Mouse (Mus musculus): ENCODE measurements at regions not wholly inside any gene's neighbourhood (a gene's known extent, or its start where the extent isn't known, plus 50 kb on each side); places are given as distances from the start of the nearest gene placed in this dataset.
"Not testable (repeated sequence)": the region's sequence is repeated elsewhere in the genome, so short reads cannot be mapped to it uniquely, and the experiment has no call there.

- DNase-seq (ENCODE audit: low spot score): peak; percentile 23
Observed at GRCm38 (mm10) chr2:107869304-107869958, 579.0 kb downstream of the Kcna4 start.

- no peak for DNase-seq (ENCODE audit: low spot score)
Observed at GRCm38 (mm10) chr2:107879663-107880062, 589.2 kb downstream of the Kcna4 start.

GRCm38 (mm10) chr2:107886063-107886762 lies 595.8 kb downstream of the Kcna4 start:
- DNase-seq (ENCODE audit: low spot score): no peak

GRCm38 (mm10) chr2:107888245-107888644 lies 597.8 kb downstream of the Kcna4 start:
- no peak for DNase-seq (ENCODE audit: low spot score)

- no peak for DNase-seq (ENCODE audit: low spot score)
Observed at GRCm38 (mm10) chr2:107925116-107925515, 634.7 kb downstream of the Kcna4 start.

- no peak for DNase-seq (ENCODE audit: low spot score)
Observed at GRCm38 (mm10) chr2:107926606-107927005, 636.2 kb downstream of the Kcna4 start.

GRCm38 (mm10) chr2:107935336-107935735 lies 644.9 kb downstream of the Kcna4 start:
- no peak for DNase-seq (ENCODE audit: low spot score)

GRCm38 (mm10) chr2:107935775-107936174 lies 645.3 kb downstream of the Kcna4 start:
- DNase-seq (ENCODE audit: low spot score): no peak

- no peak for DNase-seq (ENCODE audit: low spot score)
Observed at GRCm38 (mm10) chr2:107941374-107941773, 650.9 kb downstream of the Kcna4 start.

GRCm38 (mm10) chr2:107945837-107946451 lies 655.5 kb downstream of the Kcna4 start:
- DNase-seq (ENCODE audit: low spot score): no peak

- DNase-seq (ENCODE audit: low spot score): not testable (repeated sequence)
Observed at GRCm38 (mm10) chr2:107955608-107956127, 665.2 kb downstream of the Kcna4 start.

GRCm38 (mm10) chr2:107963921-107964320 lies 673.5 kb downstream of the Kcna4 start:
- DNase-seq (ENCODE audit: low spot score): not testable (repeated sequence)

- no peak for DNase-seq (ENCODE audit: low spot score)
Observed at GRCm38 (mm10) chr2:107964841-107965240, 674.4 kb downstream of the Kcna4 start.

- peak; percentile 22 for DNase-seq (ENCODE audit: low spot score)
Observed at GRCm38 (mm10) chr2:107965336-107966306, 675.2 kb downstream of the Kcna4 start.

GRCm38 (mm10) chr2:107968526-107968925 lies 678.1 kb downstream of the Kcna4 start:
- no peak for DNase-seq (ENCODE audit: low spot score)

GRCm38 (mm10) chr2:107969526-107969925 lies 679.1 kb downstream of the Kcna4 start:
- no peak for DNase-seq (ENCODE audit: low spot score)

- DNase-seq (ENCODE audit: low spot score): no peak
Observed at GRCm38 (mm10) chr2:107973528-107973927, 683.1 kb downstream of the Kcna4 start.

- no peak for DNase-seq (ENCODE audit: low spot score)
Observed at GRCm38 (mm10) chr2:107994831-107995230, 704.4 kb downstream of the Kcna4 start.

- no peak for DNase-seq (ENCODE audit: low spot score)
Observed at GRCm38 (mm10) chr2:108011534-108011933, 721.1 kb downstream of the Kcna4 start.

GRCm38 (mm10) chr2:108023206-108023605 lies 732.8 kb downstream of the Kcna4 start:
- no peak for DNase-seq (ENCODE audit: low spot score)

GRCm38 (mm10) chr2:108030657-108031056 lies 740.2 kb downstream of the Kcna4 start:
- no peak for DNase-seq (ENCODE audit: low spot score)

Data from layer of hippocampus, adult 11-12 months (tissue).